Mouse (Mus musculus) embryo, embryonic 11 days (tissue): Measurements from ENCODE around the gene Gorab.

Source experiments
- DNase-seq: peaks from one replicate; pipeline ENCODE4 v3.0.0-alpha.2; 2015

Gene Gorab

DNA sequence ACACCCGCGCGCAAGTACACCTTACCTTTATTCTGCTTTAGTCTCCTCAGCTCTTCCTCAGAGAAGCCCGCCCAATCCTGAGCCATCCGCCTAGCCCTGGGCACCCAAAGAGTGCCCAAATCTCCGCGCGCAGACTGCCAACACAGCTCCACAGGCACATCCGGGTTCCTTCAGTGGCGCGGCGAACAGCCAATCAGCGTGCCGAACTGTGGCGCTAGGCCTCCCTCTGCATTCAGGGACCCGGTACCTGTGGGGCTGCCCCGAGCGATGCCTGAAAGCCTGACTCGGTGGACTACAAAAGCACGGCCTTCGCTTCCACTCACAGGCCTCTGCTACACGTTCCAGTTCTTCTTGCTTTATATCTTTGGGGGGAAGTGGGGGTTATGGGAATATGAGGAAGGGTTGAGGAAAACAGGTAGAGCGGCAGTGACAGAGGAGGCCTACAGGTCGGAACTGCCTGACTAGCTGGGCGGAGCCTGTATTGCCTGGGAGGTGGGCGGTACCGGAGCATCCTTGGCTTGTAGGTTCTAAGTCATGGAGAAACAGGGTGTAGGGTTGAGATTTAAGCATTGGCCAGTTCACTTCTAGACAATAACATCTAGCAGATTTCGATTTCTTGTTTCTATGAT, at the start of gene Gorab:
TSS of gene Gorab (minus strand) at position 172 of the 629 bp plus-strand sequence.
- DNase-seq = peak; percentile 94

DNA sequence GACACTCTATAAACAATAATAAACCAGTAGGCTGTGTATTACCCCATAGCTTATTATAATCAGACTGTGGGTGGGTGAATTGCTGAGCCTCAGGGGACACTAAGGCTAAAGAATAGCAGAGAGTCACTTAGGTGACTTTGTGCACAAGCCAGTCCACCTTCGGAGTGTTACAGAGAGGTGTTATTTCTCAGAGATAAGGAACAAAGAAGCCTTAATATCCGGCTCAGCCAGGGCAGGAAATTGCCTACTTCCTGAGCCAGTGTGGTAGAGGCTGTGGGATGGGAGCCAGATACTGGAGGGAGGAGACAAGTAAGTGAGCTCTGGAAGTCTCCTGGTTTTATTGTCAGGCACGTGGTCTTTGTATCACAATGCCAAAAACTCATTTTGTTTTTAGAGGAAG, 40.4 kb upstream of the Gorab start:
- peak; percentile 49 for DNase-seq

DNA sequence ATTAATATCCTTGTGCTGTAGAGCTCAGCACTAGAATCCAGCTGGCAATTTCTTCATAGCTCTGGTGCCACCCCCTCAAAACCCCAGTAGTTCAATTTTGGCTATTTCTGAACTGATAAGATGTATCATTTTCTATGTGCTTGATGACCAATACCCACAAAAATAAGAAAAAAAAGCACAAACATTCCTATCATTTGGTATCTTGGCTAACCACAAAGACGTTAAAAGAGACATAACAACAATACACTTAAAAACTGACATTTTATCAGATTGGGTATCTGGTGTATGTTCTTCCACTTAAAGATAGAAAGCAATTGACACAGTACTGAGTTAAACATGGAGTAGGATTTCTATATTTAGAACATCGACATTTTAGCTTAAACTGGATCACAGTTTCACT, 35.5 kb upstream of the Gorab start:
- DNase-seq = no peak

DNA sequence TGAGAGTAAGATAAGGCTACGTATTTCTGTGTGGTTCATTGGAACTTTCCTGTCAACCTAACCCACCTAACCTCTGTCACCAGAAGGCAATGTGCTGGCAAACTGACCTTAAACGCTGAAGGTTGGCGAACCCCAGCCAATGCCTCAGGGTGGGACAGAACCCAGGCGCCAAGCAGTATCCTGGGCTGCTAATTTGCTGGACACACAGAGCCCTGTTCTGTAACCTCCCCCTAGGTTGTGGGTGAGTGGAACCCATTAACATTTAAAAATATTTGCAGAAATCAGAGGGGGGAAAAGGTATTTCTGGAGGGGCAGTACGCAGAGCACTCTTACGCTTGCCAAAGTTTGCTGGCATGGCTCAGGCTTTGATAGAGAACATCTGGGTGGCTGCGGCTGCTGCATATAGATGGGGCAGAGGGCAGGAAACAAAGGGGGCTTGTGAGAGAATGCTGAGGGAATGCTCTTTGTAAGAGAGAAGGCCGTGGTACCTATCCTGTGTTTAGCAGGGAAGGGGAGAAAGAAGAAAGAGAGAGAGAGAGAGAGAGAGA, 20.1 kb upstream of the Gorab start:
- DNase-seq = peak; percentile 58

DNA sequence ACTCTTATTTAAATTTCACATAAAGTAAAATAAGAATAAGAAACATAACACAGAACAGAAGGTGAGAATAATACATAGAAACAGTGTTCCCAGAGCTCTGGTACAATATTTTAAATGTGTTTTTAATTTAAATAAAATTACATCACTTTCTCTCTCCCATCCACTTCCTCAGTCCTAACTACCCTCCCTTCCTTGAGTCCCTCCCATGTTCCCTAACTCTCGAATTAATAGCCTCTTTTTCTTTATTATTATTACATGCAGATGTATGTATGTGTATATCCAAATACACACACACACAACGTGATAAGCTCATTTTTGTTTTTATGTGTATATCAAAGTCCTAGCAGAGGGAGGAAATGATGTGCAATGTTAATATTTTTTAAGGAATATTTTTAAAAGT, 13.7 kb upstream of the Gorab start:
- no peak for DNase-seq

DNA sequence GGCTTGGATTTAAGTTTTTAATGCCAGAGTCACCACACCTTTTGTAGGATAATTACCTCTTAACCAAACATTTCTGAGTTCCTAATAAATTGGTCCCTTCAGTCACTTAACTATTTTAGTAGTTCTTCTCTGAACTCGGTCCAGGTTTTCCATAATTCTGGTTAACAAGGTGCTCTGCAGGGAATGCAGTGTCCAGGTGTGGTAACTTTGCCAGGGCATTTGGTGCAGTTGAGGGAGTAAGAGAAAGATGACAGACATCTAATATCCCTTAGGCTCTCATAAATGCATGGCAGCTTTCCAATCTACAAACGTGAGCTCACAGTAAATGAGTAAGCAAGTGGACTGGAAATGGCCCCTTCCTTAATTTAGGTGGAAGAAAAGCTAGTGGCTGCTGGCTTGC, 10.7 kb upstream of the Gorab start:
- DNase-seq = no peak

DNA sequence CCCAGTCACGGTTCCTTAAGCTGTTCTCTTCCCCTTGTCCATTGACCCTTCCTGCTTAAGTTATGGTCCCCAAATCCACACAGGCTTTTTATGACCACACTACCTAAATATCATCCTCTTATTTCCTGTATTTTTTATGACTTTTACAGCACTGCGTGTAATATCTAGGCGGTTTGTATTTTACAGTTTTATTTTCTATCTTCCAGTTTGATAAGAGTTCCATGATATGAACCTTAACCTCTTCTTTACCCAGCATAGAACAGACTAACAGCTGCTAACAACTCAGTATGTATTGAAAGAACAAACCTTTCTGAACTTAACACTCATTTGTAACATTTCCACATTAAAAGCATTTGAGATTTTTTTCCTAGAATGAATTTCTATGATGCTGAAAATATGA, 2.7 kb upstream of the Gorab start:
- no peak for DNase-seq

DNA sequence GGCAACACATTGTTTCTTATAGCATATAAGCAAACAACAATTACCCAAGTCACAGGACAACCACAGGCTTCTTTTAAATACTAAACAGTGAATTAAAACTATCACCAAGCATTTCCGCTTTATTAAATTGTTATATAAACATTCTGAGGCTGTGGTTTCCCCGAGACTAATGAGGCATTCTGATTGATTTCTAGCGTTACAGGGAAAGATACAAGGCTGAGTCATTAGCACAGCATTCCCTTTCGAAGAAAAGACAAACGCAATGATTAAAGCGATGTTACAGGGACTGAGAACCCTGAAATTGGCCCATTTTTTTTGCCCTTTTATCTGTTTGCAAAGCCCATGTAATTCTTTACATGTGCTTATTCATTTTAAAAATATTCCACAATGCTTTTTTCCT, 12.1 kb downstream of the Gorab start:
- DNase-seq = no peak

DNA sequence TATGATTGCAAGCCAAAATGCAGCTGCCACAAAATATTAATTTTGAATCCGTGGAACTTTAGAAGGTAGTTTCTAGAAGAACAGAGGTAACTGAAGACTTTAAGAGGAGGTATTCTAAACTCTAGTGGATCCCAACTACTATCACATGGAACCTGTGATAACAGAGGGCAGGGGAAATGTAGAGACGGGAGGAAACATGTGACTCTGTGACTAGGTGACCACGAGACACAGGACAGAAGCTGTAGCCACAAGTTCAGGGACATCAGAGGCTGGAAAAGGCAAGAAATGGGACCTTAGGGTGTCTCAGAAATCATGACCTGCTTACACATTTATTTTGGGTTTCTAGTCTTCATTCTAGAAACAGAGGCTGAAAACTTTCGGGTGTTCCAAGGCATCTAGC, 13.4 kb downstream of the Gorab start:
- no peak for DNase-seq

DNA sequence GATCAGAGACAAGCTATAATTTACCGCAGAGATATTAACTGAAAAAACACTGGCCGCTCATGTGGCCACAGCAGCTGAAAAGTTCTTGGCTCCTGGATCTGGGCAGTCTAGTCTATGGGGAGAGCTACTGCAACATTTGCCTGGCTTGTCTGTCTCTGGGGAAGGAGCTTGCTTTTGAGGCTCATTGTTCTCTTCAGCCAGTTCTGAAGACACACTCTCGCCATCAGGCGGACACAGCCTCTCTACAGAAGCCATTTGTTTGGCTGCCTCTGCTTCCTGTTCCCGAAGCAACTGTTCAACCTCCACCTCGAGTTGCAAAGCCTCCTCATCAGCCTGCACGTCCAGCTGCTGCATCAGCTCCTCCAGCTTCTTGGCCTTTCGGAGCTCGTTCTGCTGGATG, 17.3 kb downstream of the Gorab start:
- no peak for DNase-seq

DNA sequence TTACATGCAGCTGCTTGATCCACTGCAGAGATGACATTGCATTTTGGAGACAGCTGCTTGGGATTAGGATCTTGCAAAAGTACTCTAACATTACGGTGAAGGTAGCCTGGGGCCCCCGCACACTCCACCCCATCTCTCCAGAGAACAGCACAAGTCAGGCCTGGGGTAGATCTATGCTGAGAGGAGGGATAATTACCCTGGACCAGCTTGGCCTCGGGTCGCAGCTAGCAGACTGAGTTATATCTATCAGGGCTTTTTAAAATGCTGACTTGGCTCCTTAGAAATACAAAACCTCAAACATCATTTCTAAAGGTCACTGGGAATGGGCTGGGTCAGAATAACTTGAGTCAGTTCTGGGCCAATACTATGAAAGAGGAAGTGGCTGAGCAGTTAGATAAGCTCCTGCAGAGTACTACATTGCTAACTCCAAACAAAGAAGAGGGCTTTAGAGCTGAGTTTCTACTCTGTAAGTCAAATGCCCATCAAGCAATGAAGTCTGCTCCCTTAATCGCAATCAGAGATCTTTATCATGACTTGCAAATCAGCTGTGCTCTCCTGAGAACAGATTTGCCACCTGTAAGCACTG, 19.9 kb downstream of the Gorab start:
- peak; percentile 29 for DNase-seq

DNA sequence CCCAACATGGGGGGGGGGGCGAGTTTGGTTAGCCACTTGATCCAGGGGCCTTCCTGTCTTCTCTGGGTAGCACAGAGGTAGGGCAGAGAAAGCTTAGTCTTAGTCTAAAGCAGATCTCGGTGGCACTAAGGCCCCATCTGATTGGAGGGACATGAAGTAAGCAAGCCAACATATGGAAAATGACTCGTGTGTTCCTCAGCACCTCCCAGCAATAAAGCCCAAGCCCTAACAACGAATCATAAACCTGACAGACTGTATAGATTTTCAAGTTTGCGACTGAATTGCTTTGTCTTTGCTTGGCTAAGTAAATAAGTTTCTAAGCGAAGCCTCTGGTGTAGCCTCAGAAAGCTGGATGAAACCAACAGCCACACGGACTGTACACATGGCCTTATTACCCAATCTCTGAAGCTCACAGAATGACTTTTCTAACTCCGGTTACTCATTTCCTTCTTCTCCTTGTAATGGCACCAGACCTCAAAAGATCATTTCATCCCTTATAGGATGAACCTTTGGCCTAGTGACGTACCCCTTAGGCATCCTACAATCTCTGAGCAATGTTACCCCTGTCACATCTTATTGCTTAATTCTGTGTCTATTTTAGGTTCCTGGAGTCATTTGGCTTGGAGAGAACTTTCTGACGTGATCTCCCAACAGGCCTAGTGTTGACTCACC, 21.3 kb downstream of the Gorab start:
- no peak for DNase-seq

DNA sequence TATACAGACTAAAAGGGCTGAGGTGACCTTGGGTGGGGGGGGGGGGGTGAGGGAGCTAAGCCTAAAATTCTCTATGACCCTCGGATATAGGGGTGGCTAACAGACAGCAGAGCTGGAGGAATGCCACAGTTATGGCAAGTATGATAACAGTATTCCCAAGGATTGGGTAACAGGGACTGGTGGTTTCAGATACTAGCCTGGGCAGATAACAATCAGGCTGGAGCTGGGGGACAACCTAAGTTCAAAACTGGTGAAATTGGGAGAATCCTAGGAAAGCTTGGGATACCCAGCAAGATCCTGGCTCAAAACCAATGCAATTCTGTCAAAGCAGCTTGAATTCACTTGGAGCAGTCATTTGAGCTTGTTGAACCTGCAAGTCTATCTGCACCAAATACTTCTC, 22.9 kb downstream of the Gorab start:
- no peak for DNase-seq

DNA sequence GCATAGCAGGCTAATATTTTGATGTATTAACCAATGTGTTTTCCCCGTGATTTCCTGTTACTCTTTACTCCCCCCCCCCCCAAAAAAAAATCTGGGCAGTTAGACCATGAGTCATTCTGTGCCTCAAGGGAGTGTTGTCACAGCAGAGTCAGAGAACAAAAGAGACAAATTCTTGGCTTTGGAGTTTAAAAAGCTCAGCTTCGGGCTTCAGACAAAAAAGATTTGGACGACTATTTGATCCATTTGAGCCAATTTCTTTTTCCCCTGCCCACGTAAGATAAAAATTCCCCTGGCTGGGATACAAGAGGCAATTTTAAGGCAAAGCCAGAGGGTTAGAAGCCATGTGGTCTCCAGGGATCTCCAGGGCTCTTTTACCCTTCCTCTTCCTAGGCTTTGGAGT, 23.4 kb downstream of the Gorab start:
- no peak for DNase-seq

DNA sequence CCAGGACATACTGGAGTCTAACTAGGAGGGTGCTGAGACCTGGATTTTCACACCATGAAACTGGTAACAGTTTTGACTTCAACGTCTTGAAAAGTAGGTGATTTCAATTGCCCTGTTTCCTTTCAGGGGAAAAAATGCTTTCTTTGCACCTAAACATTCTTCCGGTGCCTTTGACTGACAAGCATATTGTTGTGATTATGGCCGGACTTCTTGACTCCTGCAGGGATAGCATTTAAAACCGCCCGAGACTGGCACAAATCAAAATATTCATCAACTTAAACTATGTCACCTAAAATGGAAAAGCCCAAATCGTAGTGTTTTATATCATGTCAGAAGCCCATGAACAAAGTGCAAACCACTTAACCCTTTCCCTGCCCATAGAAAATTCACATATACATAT, 25.5 kb downstream of the Gorab start:
- peak; percentile 43 for DNase-seq

DNA sequence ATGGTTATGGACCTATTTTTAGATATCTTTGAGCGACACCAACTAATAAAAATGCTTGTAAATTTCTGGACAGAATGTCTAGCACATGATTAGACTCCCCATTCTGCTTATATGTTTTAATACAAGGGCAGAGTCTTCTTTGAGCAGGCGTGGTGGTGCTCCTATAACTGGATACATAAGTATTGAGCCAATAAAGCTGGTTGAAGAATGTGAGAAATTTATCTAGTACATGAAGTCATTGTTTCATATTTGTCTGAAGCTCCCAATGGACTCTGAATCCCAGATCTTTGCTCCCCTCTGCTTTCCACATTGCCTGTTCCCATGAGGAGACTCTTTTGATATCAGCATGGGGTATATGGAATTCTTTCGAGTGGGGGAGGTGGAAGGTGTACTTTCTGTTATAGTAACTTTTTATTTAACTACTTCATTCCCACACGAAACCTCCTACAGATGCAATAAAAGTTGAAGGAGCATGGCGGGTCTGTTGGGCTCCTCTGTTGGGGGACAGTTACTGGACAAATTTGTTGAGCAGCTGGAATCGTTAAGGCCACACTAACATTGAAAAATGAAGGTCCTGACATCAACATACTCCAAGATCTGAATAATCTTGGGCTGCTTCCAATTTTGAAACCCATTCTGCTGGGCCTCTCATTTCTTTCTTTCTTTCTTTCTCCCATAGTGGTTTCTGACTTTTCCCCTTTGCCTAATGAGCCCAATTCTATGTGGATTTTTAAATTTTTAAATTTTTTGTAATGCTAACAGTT, 26.5 kb downstream of the Gorab start:
- no peak for DNase-seq

DNA sequence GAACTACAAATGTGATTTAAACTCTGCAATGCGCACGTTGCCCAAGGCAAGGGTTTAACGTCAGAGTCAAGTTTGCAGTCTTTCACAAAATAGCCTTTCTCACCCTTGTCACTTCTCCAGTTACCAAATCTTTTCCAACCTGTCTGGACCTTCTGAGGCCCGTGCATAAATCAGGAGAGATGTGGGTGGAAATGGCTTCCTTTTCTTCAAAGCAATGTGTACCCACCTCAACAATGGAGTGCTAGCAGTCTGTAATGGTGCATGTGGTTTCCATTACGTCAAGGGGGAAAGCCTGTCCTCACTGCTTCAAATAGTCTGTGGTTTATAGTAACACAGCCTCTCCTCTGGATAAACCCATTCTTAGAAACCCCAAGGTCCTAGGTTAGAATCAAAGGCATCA, 29.0 kb downstream of the Gorab start:
- DNase-seq = peak; percentile 65

DNA sequence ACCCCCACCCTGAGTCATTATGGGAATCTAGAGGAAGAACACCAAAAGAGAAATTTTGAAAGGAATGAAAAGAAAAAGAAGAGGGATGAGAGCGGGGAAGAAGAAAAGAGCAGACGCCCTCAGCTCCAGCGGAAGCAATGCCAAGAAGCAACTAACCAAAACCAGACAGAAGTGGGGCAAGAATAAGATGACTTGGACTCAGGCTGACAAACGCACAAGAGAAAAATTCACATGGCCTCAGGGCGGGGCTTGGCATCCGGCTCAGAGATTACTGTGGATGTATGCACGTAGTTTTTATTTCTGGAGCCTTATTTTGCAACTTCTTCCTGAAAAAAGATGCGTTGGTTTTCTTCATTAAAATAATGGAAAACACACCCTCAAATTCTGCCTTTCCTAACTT, 41.3 kb downstream of the Gorab start:
- DNase-seq = no peak

DNA sequence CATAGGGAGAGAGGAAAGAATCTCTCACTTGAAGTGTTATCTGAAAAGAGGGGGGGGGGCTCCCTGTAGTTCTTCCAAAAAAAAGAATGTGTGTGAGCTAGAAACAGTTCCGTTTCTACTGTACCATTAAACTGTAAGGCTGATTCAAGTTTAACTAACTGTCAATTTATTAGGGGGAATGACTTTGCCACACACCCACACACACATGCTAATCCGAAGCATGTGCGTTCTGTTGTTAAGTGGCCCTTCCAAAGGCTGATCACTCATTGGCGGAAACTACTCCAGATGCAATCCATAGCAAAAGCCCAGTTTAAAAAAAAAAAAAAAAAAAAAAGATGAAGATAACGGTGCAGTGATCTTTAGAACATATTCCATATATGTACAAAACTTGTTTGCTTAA, 42.1 kb downstream of the Gorab start:
- no peak for DNase-seq

DNA sequence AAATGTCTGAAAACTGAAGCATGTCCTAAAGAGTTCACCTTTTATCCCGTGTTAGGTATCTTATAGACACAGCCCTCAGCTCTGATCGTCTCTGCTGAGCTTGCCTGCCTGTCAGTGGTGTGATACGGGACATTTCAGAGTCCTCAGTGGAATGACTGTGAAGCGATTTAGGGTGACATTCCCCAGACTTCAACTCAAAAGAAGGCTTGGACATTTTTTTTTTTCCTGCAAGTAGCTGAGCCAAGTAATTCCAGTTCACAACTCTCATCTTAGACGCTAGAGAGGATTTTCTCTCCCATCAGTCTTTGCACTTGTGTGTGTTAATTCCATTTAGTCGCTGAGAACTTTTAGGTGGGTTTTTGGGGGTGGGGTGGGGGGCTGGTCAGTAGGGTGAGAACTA, 42.7 kb downstream of the Gorab start:
- DNase-seq = no peak

DNA sequence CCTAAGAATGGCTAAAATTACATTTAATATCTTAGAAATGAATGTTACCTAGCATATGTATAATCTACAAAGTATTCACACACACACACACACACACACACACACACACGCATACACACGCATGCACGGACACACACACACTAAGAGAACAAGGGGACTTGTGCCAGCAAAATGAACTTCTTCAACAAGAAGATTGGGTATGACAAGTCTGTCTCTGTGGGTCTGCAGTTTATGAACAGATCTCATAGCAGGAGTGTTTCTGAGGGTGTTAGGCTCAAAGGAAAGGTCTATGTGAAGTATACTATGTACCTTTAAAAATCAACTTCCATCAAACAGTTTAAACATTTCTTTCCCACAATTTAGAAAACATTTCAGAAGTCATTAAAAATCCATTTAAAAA, 43.9 kb downstream of the Gorab start:
- DNase-seq = no peak

DNA sequence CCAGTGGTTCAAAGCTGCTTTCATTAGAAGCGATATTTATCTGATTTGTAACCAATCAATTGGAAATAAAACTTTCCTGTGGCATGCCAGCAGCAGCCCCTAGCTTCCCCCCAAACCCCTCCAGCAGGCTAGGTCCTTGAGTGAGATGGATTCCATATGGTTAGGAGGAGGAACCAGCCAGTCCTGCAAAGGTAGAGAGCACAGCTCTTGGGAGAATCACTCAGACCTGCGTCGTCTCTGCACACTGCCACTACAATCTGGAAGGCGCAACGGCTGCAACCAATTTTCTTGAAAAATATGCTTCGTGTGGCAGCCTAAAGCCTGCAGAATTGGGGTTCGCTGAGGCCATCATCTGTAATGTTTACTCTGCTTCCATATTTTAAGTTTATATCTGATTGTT, 45.3 kb downstream of the Gorab start:
- DNase-seq = peak; percentile 64

DNA sequence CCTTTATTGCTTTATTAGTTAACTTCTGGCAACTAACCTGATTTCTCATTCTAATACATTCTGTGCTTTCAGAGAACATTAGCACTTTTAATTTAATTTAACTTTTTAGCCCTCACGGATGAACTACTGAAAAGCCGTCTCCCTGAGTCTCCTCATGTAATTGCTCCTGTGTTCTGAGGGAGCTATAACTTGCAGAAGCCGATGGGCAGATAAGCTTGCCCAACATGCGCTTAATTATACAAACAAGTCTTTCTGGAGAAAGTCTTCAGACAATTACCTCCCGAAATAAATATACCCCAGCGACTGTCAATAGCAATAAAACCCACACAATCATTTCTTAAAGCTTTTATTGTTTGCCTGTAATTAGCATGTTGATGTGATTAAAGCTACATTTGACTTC, 45.7 kb downstream of the Gorab start:
- DNase-seq = no peak

DNA sequence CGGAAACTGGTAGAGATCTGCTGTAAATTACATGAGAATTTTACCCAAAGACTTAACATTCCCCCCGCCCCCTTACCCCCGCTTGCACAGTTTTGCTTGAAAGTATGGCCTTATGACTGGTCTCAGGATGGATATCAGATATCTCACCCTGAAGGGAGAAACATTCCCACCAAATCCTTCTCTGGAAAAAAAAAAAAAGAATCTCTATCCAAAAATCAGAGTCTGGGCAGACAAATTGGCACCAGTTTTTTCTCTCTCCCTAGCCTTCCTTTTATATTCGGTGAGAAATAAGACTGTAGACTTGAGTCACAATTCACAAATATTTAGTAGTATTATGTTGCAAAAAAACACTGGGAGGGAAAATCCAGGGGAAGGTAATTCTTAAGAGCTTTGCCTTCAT, 47.3 kb downstream of the Gorab start:
- no peak for DNase-seq
